Mouse (Mus musculus) inflammation-experienced regulatory T-cells (primary cell): ENCODE measurements around the gene Sptlc3. TPM values are rescaled to one million over a fixed set of nuclear protein-coding genes. Genes with fewer than 3 reads are reported as not detected.

Experiments used
- polyA plus RNA-seq, 2 experiments: library from polyadenylated mRNA; unstranded; fragments of 100-300 nt; shearing (Covaris generic); gene quantifications; one replicate each; pipeline ENCODE4 v1.2.1; 2017

Sptlc3 gene
- polyA plus RNA-seq = under 1 TPM in 1 of 2 experiments, not detected in 1; 0.24 TPM

GRCm38 (mm10) chr2:139493836-139494235, at the start of gene Sptlc3:
Gene Sptlc3, plus strand, starts transcription at chr2:139493913.

DNA sequence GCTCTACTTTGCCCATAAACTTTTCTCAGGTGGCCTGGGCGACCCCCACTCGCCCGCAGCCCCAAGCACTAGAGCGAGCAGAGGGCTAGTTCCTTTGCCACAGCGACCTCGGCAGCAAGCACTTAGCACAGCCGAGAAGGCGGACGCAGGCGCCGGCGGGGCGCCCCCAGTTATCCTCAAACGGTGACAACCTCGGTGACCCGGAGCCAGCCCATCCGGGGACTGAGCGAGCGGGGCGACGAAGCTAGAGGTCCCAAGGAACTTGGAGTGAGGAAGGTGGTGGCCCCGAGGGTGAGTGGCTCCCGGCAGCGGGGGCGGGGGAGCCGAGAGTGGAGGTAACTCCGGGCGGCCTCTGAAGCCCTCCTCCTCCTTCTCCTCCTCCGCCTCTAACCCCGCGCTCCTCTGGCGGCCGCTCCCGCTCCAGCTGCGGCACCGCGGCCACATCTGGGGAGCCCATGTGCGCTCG, 184.1 kb downstream of the Sptlc3 start, which contains the start of gene Ism1:
TSS of gene Ism1 (plus strand) at position 370 of the 466 bp plus-strand sequence.

Other genes starting within 250 kb of the Sptlc3 start
- gene Ism1, start 184.3 kb downstream of the Sptlc3 start, polyA plus RNA-seq = under 1 TPM in 1 of 2 experiments, not detected in 1; 0.23 TPM